Mouse (Mus musculus) embryo, embryonic 11 days (tissue): Measurements from ENCODE around the gene H2-M10.3.
"Not testable (repeated sequence)": the region's sequence is repeated elsewhere in the genome, so short reads cannot be mapped to it uniquely, and the experiment has no call there.

Experiments used
- DNase-seq: peaks from one replicate; pipeline ENCODE4 v3.0.0-alpha.2; 2015

Gene H2-M10.3

GRCm38 (mm10) chr17:36368317-36368716 is at the start of gene H2-M10.3:
H2-M10.3 (minus strand) TSS chr17:36368417.
- DNase-seq = not testable (repeated sequence)

- DNase-seq = no peak
Measured at GRCm38 (mm10) chr17:36417416-36417815, 49.2 kb upstream of the H2-M10.3 start.

- no peak for DNase-seq
Measured at GRCm38 (mm10) chr17:36415407-36415806, 47.2 kb upstream of the H2-M10.3 start.

GRCm38 (mm10) chr17:36414361-36414760 is 46.1 kb upstream of the H2-M10.3 start:
- DNase-seq = no peak

- DNase-seq = no peak
Measured at GRCm38 (mm10) chr17:36389907-36390306, 21.7 kb upstream of the H2-M10.3 start.

GRCm38 (mm10) chr17:36362404-36362803 is 5.8 kb downstream of the H2-M10.3 start:
- not testable (repeated sequence) for DNase-seq

- peak; percentile 36 for DNase-seq
Measured at GRCm38 (mm10) chr17:36357512-36357911, 10.7 kb downstream of the H2-M10.3 start.

- no peak for DNase-seq
Measured at GRCm38 (mm10) chr17:36355763-36356162, 12.5 kb downstream of the H2-M10.3 start.

- DNase-seq = peak; percentile 62
Measured at GRCm38 (mm10) chr17:36355343-36355742, 12.9 kb downstream of the H2-M10.3 start.

- DNase-seq = no peak
Measured at GRCm38 (mm10) chr17:36326055-36326454, 42.2 kb downstream of the H2-M10.3 start, which contains the start of gene H2-M10.1. H2-M10.1 (minus strand) TSS chr17:36326155.

GRCm38 (mm10) chr17:36315689-36316253 is 52.4 kb downstream of the H2-M10.3 start:
- no peak for DNase-seq

GRCm38 (mm10) chr17:36315041-36315688 is 53.1 kb downstream of the H2-M10.3 start:
- DNase-seq = peak; percentile 61
